Mouse (Mus musculus) forebrain, embryonic 14.5 days (tissue): ENCODE data around the gene Cdkn1b. TPM values are rescaled to one million over a fixed set of nuclear protein-coding genes. Genes with fewer than 3 reads are reported as not detected.

Source experiments
- ATAC-seq: fragments of 200-750 bp; cut with Nextera tagmentation; 2 replicates; pipeline ENCODE4 v1.8.0; 2017; ENCODE audit warnings: mild to moderate bottlenecking, moderate library complexity
- DNase-seq: peaks from one replicate; pipeline ENCODE4 v3.0.0-alpha.2; 2015; ENCODE audit warnings: low spot score
- H3K27ac ChIP-seq: fragments of 300-500 bp; sonication (generic); 2 replicates; pipeline ENCODE4 v1.5.1; 2014; ENCODE audit warnings: low read depth, mild to moderate bottlenecking, control low read depth, low read length, moderate library complexity
- H3K27me3 ChIP-seq: fragments of 300-500 bp; sonication (generic); replicated peaks from 2 replicates; pipeline ENCODE4 v1.6.1; 2014; ENCODE audit warnings: low read length, control low read depth, mixed read lengths; ENCODE audit not compliant: control insufficient read depth, insufficient read depth
- H3K36me3 ChIP-seq: fragments of 300-500 bp; sonication (generic); 2 replicates; pipeline ENCODE4 v1.6.1; 2014; ENCODE audit warnings: low read length, control low read depth; ENCODE audit not compliant: control insufficient read depth, insufficient read depth
- H3K4me1 ChIP-seq: fragments of 300-500 bp; sonication (generic); 2 replicates; pipeline ENCODE4 v1.6.1; 2014; ENCODE audit warnings: antibody characterized with exemption, low read length, control low read depth; ENCODE audit not compliant: control insufficient read depth, insufficient read depth
- H3K4me2 ChIP-seq: fragments of 300-500 bp; sonication (generic); 2 replicates; pipeline ENCODE4 v1.6.1; 2014; ENCODE audit warnings: mild to moderate bottlenecking, control low read depth, low read length
- H3K4me3 ChIP-seq: fragments of 300-500 bp; sonication (generic); 2 replicates; pipeline ENCODE4 v1.5.1; 2014; ENCODE audit warnings: low read depth, low read length, control low read depth
- H3K9ac ChIP-seq: fragments of 300-500 bp; sonication (generic); 2 replicates; pipeline ENCODE4 v1.6.1; 2014; ENCODE audit warnings: mild to moderate bottlenecking, low read length, control low read depth, moderate library complexity
- H3K9me3 ChIP-seq: fragments of 300-500 bp; sonication (generic); replicated peaks from 2 replicates; pipeline ENCODE4 v1.6.1; 2016; ENCODE audit warnings: low read length, control low read depth, mixed read lengths; ENCODE audit not compliant: control insufficient read depth
- WGBS: fragments of 180-500 bp; shearing (Covaris S2); extraction: QIAGEN DNeasy Blood & Tissue Kit; methylation state at CpG from one replicate; pipeline ENCODE4 v1.1.7; 2014; 5-methylcytosine and 5-hydroxymethylcytosine counted together
- polyA plus RNA-seq: library from polyadenylated mRNA; unstranded; fragments of >200 nt; fragmentation: Nextera tagmentation; extraction: Ambion mirVana; gene quantifications from 2 replicates; pipeline ENCODE4 v1.2.1, GENCODE M21; 2014

Gene Cdkn1b
- 58.8 and 63.3 TPM in 2 replicates for polyA plus RNA-seq

GRCm38 (mm10) chr6:134920190-134921013 lies at the start of gene Cdkn1b:
Cdkn1b (plus strand) TSS chr6:134920401.
- H3K27ac ChIP-seq = peak within 1 kb of the TSS; percentile 99
- no peaks in the 10 kb centered on the region for H3K9me3 ChIP-seq
- H3K4me1 ChIP-seq = peaks cover 25% of the 10 kb centered on the region
- under 1% methylated on average over 77 of the region's 77 CpGs for WGBS
- H3K27me3 ChIP-seq = no peaks in the 10 kb centered on the region
- H3K9ac ChIP-seq = peak within 1 kb of the TSS; percentile 97
- peak; percentile 95 for ATAC-seq
- H3K36me3 ChIP-seq = peaks cover 15% of the 10 kb centered on the region
- peak; percentile 98 for DNase-seq
- H3K4me2 ChIP-seq = peak within 1 kb of the TSS; percentile 93
- H3K4me3 ChIP-seq = peak within 1 kb of the TSS; percentile 82

DNA sequence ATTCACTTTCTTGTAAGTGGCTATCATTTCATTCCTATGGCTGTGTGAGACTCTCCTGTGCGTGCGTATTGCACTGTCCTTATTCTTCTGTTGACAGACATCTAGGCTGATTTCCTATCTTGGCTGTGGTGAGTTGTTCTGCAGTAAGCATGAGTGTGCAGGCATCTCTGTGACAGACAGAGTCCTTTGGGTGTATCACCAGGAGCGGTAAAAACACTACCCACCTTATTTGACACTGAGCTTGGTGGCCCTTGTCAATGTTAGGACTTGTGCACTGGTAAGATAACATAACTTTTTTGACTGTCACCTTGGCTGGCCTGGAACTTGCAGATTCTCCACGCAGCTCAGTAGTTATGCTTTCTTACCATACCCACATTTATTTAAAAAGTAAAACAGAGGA lies 49.3 kb upstream of the Cdkn1b start:
- DNase-seq = no peak
- no peak overlapping the region for H3K9ac ChIP-seq
- H3K27ac ChIP-seq = no peak overlapping the region
- ATAC-seq = no peak
- peaks cover 69% of the 10 kb centered on the region for H3K36me3 ChIP-seq
- 93% methylated on average over 4 of the region's 4 CpGs for WGBS
- no peak overlapping the region for H3K4me3 ChIP-seq
- H3K4me1 ChIP-seq = no peaks in the 10 kb centered on the region
- 0 out of 2 replicates have a peak, but pooled peaks cover 3% of the 10 kb centered on the region for H3K9me3 ChIP-seq
- no peaks in the 10 kb centered on the region for H3K27me3 ChIP-seq
- no peak overlapping the region for H3K4me2 ChIP-seq

- no peak overlapping the region for H3K9ac ChIP-seq
- H3K9me3 ChIP-seq = 0 out of 2 replicates have a peak, but pooled peaks cover 3% of the 10 kb centered on the region
- no peak overlapping the region for H3K4me3 ChIP-seq
- no peaks in the 10 kb centered on the region for H3K4me1 ChIP-seq
- WGBS = 91% methylated on average over 2 of the region's 2 CpGs
- no peaks in the 10 kb centered on the region for H3K27me3 ChIP-seq
- ATAC-seq (no peak), DNase-seq (no peak)
- H3K27ac ChIP-seq = no peak overlapping the region
- peaks cover 66% of the 10 kb centered on the region for H3K36me3 ChIP-seq
- no peak overlapping the region for H3K4me2 ChIP-seq
Measured at GRCm38 (mm10) chr6:134872236-134872635, 48.0 kb upstream of the Cdkn1b start.

GRCm38 (mm10) chr6:134873018-134873417 lies 47.2 kb upstream of the Cdkn1b start:
- ATAC-seq = no peak
- Histone ChIP-seq H3K36me3 (peaks cover 59% of the 10 kb centered on the region), H3K9me3 (0 out of 2 replicates have a peak, but pooled peaks cover 3% of the 10 kb centered on the region), H3K9ac (no peak overlapping the region), H3K4me2 (no peak overlapping the region), H3K4me3 (no peak overlapping the region), H3K4me1 (no peaks in the 10 kb centered on the region), H3K27ac (no peak overlapping the region), H3K27me3 (no peaks in the 10 kb centered on the region)
- WGBS = 84% methylated on average over 2 of the region's 2 CpGs
- DNase-seq = no peak

- Histone ChIP-seq H3K4me2 (no peak overlapping the region), H3K4me3 (no peak overlapping the region), H3K4me1 (peaks cover 14% of the 10 kb centered on the region), H3K9me3 (0 out of 2 replicates have a peak, but pooled peaks cover 3% of the 10 kb centered on the region), H3K36me3 (peaks cover 30% of the 10 kb centered on the region; the same call in 1 of the 2 replicates), H3K9ac (no peak overlapping the region), H3K27ac (no peak overlapping the region), H3K27me3 (no peaks in the 10 kb centered on the region)
- ATAC-seq (no peak; the same call in 1 of the 2 replicates), DNase-seq (no peak)
- 76% methylated on average over 6 of the region's 6 CpGs for WGBS
Measured at GRCm38 (mm10) chr6:134876795-134877194, 43.4 kb upstream of the Cdkn1b start.

- no peak overlapping the region for H3K9ac ChIP-seq
- no peak overlapping the region for H3K27ac ChIP-seq
- 0 out of 2 replicates have a peak, but pooled peaks cover 3% of the 10 kb centered on the region for H3K9me3 ChIP-seq
- H3K4me1 ChIP-seq = peaks cover 14% of the 10 kb centered on the region
- H3K36me3 ChIP-seq = peaks cover 33% of the 10 kb centered on the region; the same call in 1 of the 2 replicates
- H3K4me3 ChIP-seq = no peak overlapping the region
- no peak for ATAC-seq
- no peaks in the 10 kb centered on the region for H3K27me3 ChIP-seq
- no peak overlapping the region for H3K4me2 ChIP-seq
- WGBS = 88% methylated on average over 4 of the region's 4 CpGs
- no peak for DNase-seq
Measured at GRCm38 (mm10) chr6:134877276-134877675, 42.9 kb upstream of the Cdkn1b start.

- Histone ChIP-seq H3K4me3 (no peak overlapping the region), H3K27me3 (no peaks in the 10 kb centered on the region), H3K9ac (no peak overlapping the region), H3K27ac (no peak overlapping the region), H3K36me3 (peaks cover 37% of the 10 kb centered on the region; the same call in 1 of the 2 replicates), H3K9me3 (0 out of 2 replicates have a peak, but pooled peaks cover 3% of the 10 kb centered on the region), H3K4me2 (no peak overlapping the region), H3K4me1 (peaks cover 14% of the 10 kb centered on the region)
- no peak for DNase-seq
- ATAC-seq = no peak
- 86% methylated on average over 1 of the region's 1 CpGs for WGBS
Measured at GRCm38 (mm10) chr6:134877892-134878291, 42.3 kb upstream of the Cdkn1b start.

GRCm38 (mm10) chr6:134879556-134879955 lies 40.6 kb upstream of the Cdkn1b start:
- Histone ChIP-seq H3K27me3 (no peaks in the 10 kb centered on the region), H3K9me3 (no peaks in the 10 kb centered on the region), H3K36me3 (peaks cover 30% of the 10 kb centered on the region; the same call in 1 of the 2 replicates), H3K27ac (no peak overlapping the region), H3K4me1 (peaks cover 15% of the 10 kb centered on the region), H3K4me2 (no peak overlapping the region), H3K4me3 (no peak overlapping the region), H3K9ac (no peak overlapping the region)
- 85% methylated on average over 5 of the region's 5 CpGs for WGBS
- DNase-seq (no peak), ATAC-seq (no peak)

GRCm38 (mm10) chr6:134880046-134880445 lies 40.2 kb upstream of the Cdkn1b start:
- Histone ChIP-seq H3K4me3 (no peak overlapping the region), H3K36me3 (peaks cover 26% of the 10 kb centered on the region; the same call in 1 of the 2 replicates), H3K27ac (no peak overlapping the region), H3K4me2 (no peak overlapping the region), H3K9me3 (no peaks in the 10 kb centered on the region), H3K27me3 (no peaks in the 10 kb centered on the region), H3K4me1 (peaks cover 20% of the 10 kb centered on the region), H3K9ac (no peak overlapping the region; the same call in 1 of the 2 replicates)
- 26% methylated on average over 2 of the region's 2 CpGs for WGBS
- DNase-seq (peak; percentile 48), ATAC-seq (no peak; the same call in 1 of the 2 replicates)
